Mouse (Mus musculus): ENCODE measurements around the gene Rac3.

- TF ChIP-seq CTCF (IDR thresholded peaks at IDR 0.05; ENCODE audit: control insufficient read depth, insufficient read depth, low read length) (no peak), POLR2A (IDR thresholded peaks at IDR 0.05; ENCODE audit: borderline replicate concordance, control insufficient read depth, low read depth, low read length) (no peak)
These were observed 5.2 kb downstream of the Rac3 start for GRCm38 (mm10) chr11:120726243-120727168.

Data from bone marrow, adult 2 months (tissue).